Mouse (Mus musculus) CH12.LX (cell line): ENCODE measurements around the gene Rph3al. TPM values are rescaled to one million over a fixed set of nuclear protein-coding genes. Genes with fewer than 3 reads are reported as not detected.
A peak's percentile ranks its signal among the peaks of the same experiment; 100 is the strongest.

ENCODE experiments used
- DNase-seq: peaks from one replicate; pipeline ENCODE4 v3.0.0-alpha.2; 2013; ENCODE audit errors: extremely low read depth
- H3K27ac ChIP-seq: 2 replicates; pipeline ENCODE4 v1.5.1; 2012; ENCODE audit warnings: low read depth, mild to moderate bottlenecking, control low read depth, moderate library complexity; ENCODE audit not compliant: insufficient read depth
- H3K27me3 ChIP-seq: replicated peaks from 2 replicates; pipeline ENCODE3; 2012; ENCODE audit warnings: inconsistent platforms
- H3K36me3 ChIP-seq, 2 experiments: replicated peaks in 1 of 2; 2 replicates each; pipeline versions ENCODE3 to v1.6.1; 2012; ENCODE audit warnings: inconsistent platforms in 1 of 2, low read length in 1 of 2, mild to moderate bottlenecking in 1 of 2, mixed read lengths in 1 of 2, moderate library complexity in 1 of 2; ENCODE audit not compliant: control insufficient read depth in 1 of 2, insufficient read depth in 1 of 2
- H3K4me1 ChIP-seq, 2 experiments: 2 replicates each; pipeline ENCODE4 v1.6.1; 2012; ENCODE audit warnings: inconsistent platforms in 1 of 2, moderate library complexity in 1 of 2; ENCODE audit not compliant: insufficient read depth in 2 of 2, control insufficient read depth in 1 of 2
- H3K4me2 ChIP-seq: 2 replicates; pipeline ENCODE4 v1.6.1; 2012; ENCODE audit warnings: low read depth, mild to moderate bottlenecking, control low read depth; ENCODE audit not compliant: poor library complexity, insufficient read depth, severe bottlenecking
- H3K4me3 ChIP-seq, 3 experiments: fragments of 150-350 bp in 1 of 3; sonication (generic) in 1 of 3; replicated peaks in 1 of 3; 2 replicates each; pipeline versions ENCODE3 to v1.5.1; 2011 to 2012; ENCODE audit warnings: low read depth in 2 of 3, low read length in 2 of 3, mild to moderate bottlenecking in 2 of 3, moderate library complexity in 2 of 3, control low read depth in 1 of 3, improper control_type of control experiment in 1 of 3, inconsistent platforms in 1 of 3, mixed read lengths in 1 of 3; ENCODE audit not compliant: poor library complexity in 1 of 3
- H3K79me2 ChIP-seq: replicated peaks from 2 replicates; pipeline ENCODE4 v1.6.1; 2012; ENCODE audit warnings: mild to moderate bottlenecking, moderate library complexity; ENCODE audit not compliant: control insufficient read depth, poor library complexity, insufficient read depth, severe bottlenecking; ENCODE audit errors: extremely low read depth
- H3K9ac ChIP-seq: 2 replicates; pipeline ENCODE4 v1.6.1; 2012; ENCODE audit warnings: low read depth, mild to moderate bottlenecking, control low read depth, moderate library complexity; ENCODE audit not compliant: insufficient read depth
- H3K9me3 ChIP-seq: replicated peaks from 2 replicates; pipeline ENCODE3; 2012; ENCODE audit warnings: low read length, inconsistent platforms, mixed read lengths
- BHLHE40 ChIP-seq: IDR thresholded peaks from 2 replicates; pipeline ENCODE4 v1.6.1; 2011; ENCODE audit warnings: mild to moderate bottlenecking, low read depth, low read length, improper control_type of control experiment
- CHD1 ChIP-seq: IDR thresholded peaks from 2 replicates; pipeline ENCODE4 v1.6.1; 2012; ENCODE audit warnings: low read depth, low read length, improper control_type of control experiment, inconsistent platforms
- ELF1 ChIP-seq: IDR thresholded peaks from 2 replicates; pipeline ENCODE4 v1.6.1; 2014; ENCODE audit warnings: low read depth, mild to moderate bottlenecking, inconsistent platforms, low read length, improper control_type of control experiment
- HCFC1 ChIP-seq: IDR thresholded peaks from 2 replicates; pipeline ENCODE4 v1.6.1; 2012; ENCODE audit warnings: low read depth, mild to moderate bottlenecking, inconsistent platforms, low read length, improper control_type of control experiment
- IRF4 ChIP-seq: IDR thresholded peaks from 2 replicates; pipeline ENCODE4 v1.6.1; 2014; ENCODE audit warnings: low read depth, mild to moderate bottlenecking, inconsistent platforms, low read length, improper control_type of control experiment
- JUND ChIP-seq: conservative IDR thresholded peaks from 2 replicates; pipeline ENCODE4 v1.6.1; 2011; ENCODE audit warnings: low read depth, low read length, improper control_type of control experiment
- MEF2A ChIP-seq: IDR thresholded peaks from 2 replicates; pipeline ENCODE4 v1.6.1; 2014; ENCODE audit warnings: low read depth, mild to moderate bottlenecking, inconsistent platforms, low read length, improper control_type of control experiment, borderline replicate concordance
- MXI1 ChIP-seq: IDR thresholded peaks from 2 replicates; pipeline ENCODE4 v1.6.1; 2011; ENCODE audit warnings: mild to moderate bottlenecking, low read depth, low read length, improper control_type of control experiment
- NELFE ChIP-seq: IDR thresholded peaks from 2 replicates; pipeline ENCODE4 v1.6.1; 2011; ENCODE audit warnings: low read depth, low read length, improper control_type of control experiment
- NRF1 ChIP-seq: IDR thresholded peaks from 2 replicates; pipeline ENCODE4 v1.6.1; 2014; ENCODE audit warnings: low read depth, mild to moderate bottlenecking, inconsistent platforms, low read length, improper control_type of control experiment, moderate library complexity
- POLR2A ChIP-seq: IDR thresholded peaks from 2 replicates; pipeline ENCODE4 v1.6.1; 2011; ENCODE audit warnings: low read depth, mild to moderate bottlenecking, improper control_type of control experiment, low read length
- RAD21 ChIP-seq: IDR thresholded peaks from 2 replicates; pipeline ENCODE4 v1.6.1; 2011; ENCODE audit warnings: low read depth, mild to moderate bottlenecking, low read length, improper control_type of control experiment, moderate library complexity
- SMC3 ChIP-seq: IDR thresholded peaks from 2 replicates; pipeline ENCODE4 v1.6.1; 2011; ENCODE audit warnings: low read depth, low read length, improper control_type of control experiment
- UBTF ChIP-seq: IDR thresholded peaks from 2 replicates; pipeline ENCODE4 v1.6.1; 2012; ENCODE audit warnings: low read depth, mild to moderate bottlenecking, inconsistent platforms, low read length, improper control_type of control experiment, moderate library complexity
- USF1 ChIP-seq: IDR thresholded peaks from 2 replicates; pipeline ENCODE4 v1.6.1; 2014; ENCODE audit warnings: low read depth, mild to moderate bottlenecking, inconsistent platforms, low read length, improper control_type of control experiment
- USF2 ChIP-seq: conservative IDR thresholded peaks from 2 replicates; pipeline ENCODE4 v1.6.1; 2011; ENCODE audit warnings: low read depth, low read length, improper control_type of control experiment
- ZKSCAN1 ChIP-seq: IDR thresholded peaks from 2 replicates; pipeline ENCODE4 v1.6.1; 2012; ENCODE audit warnings: low read depth, inconsistent platforms, low read length, improper control_type of control experiment, borderline replicate concordance
- ZMIZ1 ChIP-seq: IDR thresholded peaks from 2 replicates; pipeline ENCODE4 v1.6.1; 2012; ENCODE audit warnings: low read depth, mild to moderate bottlenecking, inconsistent platforms, low read length, improper control_type of control experiment
- ZNF384 ChIP-seq: IDR thresholded peaks from 2 replicates; pipeline ENCODE4 v1.6.1; 2012; ENCODE audit warnings: low read depth, low read length, improper control_type of control experiment, inconsistent platforms
- dilution Hi-C: fragments of 300-500 bp; cut with MboI; formaldehyde crosslinking; loops from 2 replicates; pipeline ENCODE4 v1.14.3; 2020; ENCODE audit warnings: low sequenced_read_pairs; ENCODE audit not compliant: extremely low pct_unique_long_range_greater_than_20kb, extremely low pct_ligation_motif_present
- in situ Hi-C: fragments of 300-500 bp; cut with MboI; formaldehyde crosslinking; loops from 3 replicates; pipeline ENCODE4 v1.14.3; 2019; ENCODE audit warnings: low sequenced_read_pairs, low pct_ligation_motif_present, low pct_unique_long_range_greater_than_20kb, mixed read lengths
- polyA plus RNA-seq: library from polyadenylated mRNA; unstranded; fragments of >175 nt; gene quantifications from 2 replicates; pipeline ENCODE4 v1.2.1, GENCODE M21; 2012; ENCODE audit warnings: low read depth; ENCODE audit not compliant: insufficient read length
- total RNA-seq, 2 experiments: library from RNA; depleted of rRNA; stranded (reverse); fragments of 300-350 nt in 1 of 2; fragments of >200 nt in 1 of 2; gene quantifications; 2 replicates each; pipeline ENCODE4 v1.2.3; 2012 to 2014

Rph3al gene
- total and polyA plus RNA-seq, 3 experiments, result 0.34 to 0.39 TPM; not detected in 1

GRCm38 (mm10) chr11:75807486-75807885 lies 130.7 kb downstream of the Rph3al start:
- TF ChIP-seq BHLHE40 (no peak), UBTF (no peak), NELFE (no peak), MXI1 (no peak), CHD1 (no peak)

GRCm38 (mm10) chr11:75801771-75802550 lies 136.3 kb downstream of the Rph3al start:
- dilution Hi-C loops (no loop called here), in situ Hi-C loops (no loop called here)
- TF ChIP-seq HCFC1, result no peak
- TF ChIP-seq USF1, result no peak
- no peak for TF ChIP-seq JUND
- no peak for TF ChIP-seq RAD21
- no peak for TF ChIP-seq IRF4
- no peak for TF ChIP-seq ZMIZ1
- TF ChIP-seq SMC3, result no peak
- TF ChIP-seq ZKSCAN1, result no peak
- Histone ChIP-seq H3K4me1 (peaks cover 0 to 10% of the 10 kb centered on the region in 2 experiments; a peak in 2 of 4 replicates), H3K4me2 (no peak overlapping the region), H3K27me3 (peaks cover 6% of the 10 kb centered on the region), H3K9me3 (peaks cover 5% of the 10 kb centered on the region), H3K36me3 (no peaks in the 10 kb centered on the region), H3K4me3 (no peak overlapping the region), H3K27ac (no peak overlapping the region), H3K79me2 (no peaks in the 10 kb centered on the region), H3K9ac (no peak overlapping the region)
- peak; percentile 9 for DNase-seq

More at GRCm38 (mm10) chr11:75807486-75807885, 130.7 kb downstream of the Rph3al start:
- no peaks in the 10 kb centered on the region for H3K36me3 ChIP-seq
- H3K27me3 ChIP-seq, result peaks cover 12% of the 10 kb centered on the region
- no peak overlapping the region for H3K27ac ChIP-seq
- H3K4me1 ChIP-seq, result no peaks in the 10 kb centered on the region
- H3K9me3 ChIP-seq, result peaks cover 4% of the 10 kb centered on the region
- no peak overlapping the region for H3K9ac ChIP-seq
- H3K4me2 ChIP-seq, result no peak overlapping the region
- DNase-seq, result no peak
- in situ Hi-C loops (no loop called here), dilution Hi-C loops (no loop called here)
- H3K4me3 ChIP-seq, result no peak overlapping the region
- H3K79me2 ChIP-seq, result no peaks in the 10 kb centered on the region

DNA sequence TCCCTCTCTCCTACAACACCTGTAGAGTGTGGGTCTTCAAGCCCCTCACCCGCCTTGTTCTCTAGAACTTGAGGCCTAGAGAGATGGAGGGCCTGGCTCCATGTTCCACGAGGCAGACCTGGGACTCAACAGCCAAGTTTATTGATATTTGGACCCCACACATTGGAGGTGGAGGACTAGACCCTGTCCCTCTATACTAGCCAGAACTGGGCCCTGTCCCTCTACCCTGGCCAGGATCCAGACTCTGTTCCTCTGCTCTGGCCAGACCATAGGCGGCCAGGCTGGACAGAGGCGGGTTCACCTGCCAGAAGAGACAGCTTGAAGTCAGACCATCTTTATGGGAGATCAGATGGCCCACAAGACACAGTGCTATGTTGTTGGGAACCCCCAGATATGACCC lies 136.9 kb downstream of the Rph3al start:
- dilution Hi-C loops, result no loop called here

More for the DNA sequence above, 136.9 kb downstream of the Rph3al start:
- Histone ChIP-seq H3K4me3 (no peak overlapping the region), H3K27ac (no peak overlapping the region), H3K36me3 (no peaks in the 10 kb centered on the region)
- in situ Hi-C loops, result no loop called here
- DNase-seq, result no peak
- no peak for TF ChIP-seq BHLHE40
- no peak for TF ChIP-seq USF2
- TF ChIP-seq POLR2A, result no peak
- TF ChIP-seq IRF4, result no peak
- TF ChIP-seq NRF1, result no peak
- no peak for TF ChIP-seq ELF1
- no peak for TF ChIP-seq ZNF384
- TF ChIP-seq MEF2A, result no peak
- TF ChIP-seq, all 38 proteins: peak for 0
- Histone ChIP-seq H3K4me2 (no peak overlapping the region), H3K79me2 (no peaks in the 10 kb centered on the region), H3K4me1 (peaks cover 0 to 10% of the 10 kb centered on the region in 2 experiments; a peak in 2 of 4 replicates), H3K9me3 (peaks cover 5% of the 10 kb centered on the region), H3K9ac (no peak overlapping the region), H3K27me3 (peaks cover 4% of the 10 kb centered on the region)
